ENCODE assay signal across 8 mouse cellular contexts in genomic region chr1:120197189-120197588, GRCm38 (mm10).
DNase-seq lines count a peak whose midpoint lies in the region; ATAC-seq and TF ChIP-seq lines count a peak whose summit lies in the region.

No protein-coding gene starts in this region.

- H3K79me2 ChIP-seq in liver, adult 2 months (ENCODE audit: control insufficient read depth, insufficient read depth, low read length): no peaks in the 10 kb centered on the region

- DNase-seq in 3T3-L1 (ENCODE audit: low read depth, low spot score): peak; percentile 91
- DNase-seq in adrenal gland, adult 8-10 months: peak; percentile 78
- DNase-seq in embryo, embryonic 9.5 days (ENCODE audit: extremely low spot score): peak; percentile 74
- peak; percentile 2 for DNase-seq in gonadal fat pad, adult 2 months (ENCODE audit: low read depth)
- peak; percentile 23 for DNase-seq in liver, adult 2 months (ENCODE audit: extremely low read depth, low read depth, low spot score)
- peak; percentile 73 for DNase-seq in neural tube, embryonic 11.5 days (ENCODE audit: low spot score)

- peak; percentile 63 for ATAC-seq in kidney, embryonic 15.5 days (replicated peaks; ENCODE audit: low FRiP score)
- peak; percentile 69; the same call in 1 of the 2 replicates for ATAC-seq in neural tube, embryonic 11.5 days (ENCODE audit: insufficient read depth, low FRiP score, low TSS enrichment)
- ATAC-seq in stomach, embryonic 15.5 days (ENCODE audit: insufficient read depth, low FRiP score, low read depth): peak; percentile 62; the same call in 1 of the 2 replicates

- no peak overlapping the region for H3K4me2 ChIP-seq in kidney, embryonic 15.5 days
- no peak overlapping the region for H3K4me2 ChIP-seq in neural tube, embryonic 11.5 days (ENCODE audit: low read depth)
- no peak overlapping the region for H3K4me2 ChIP-seq in stomach, embryonic 15.5 days

- H3K9ac ChIP-seq in kidney, embryonic 15.5 days: no peak overlapping the region
- H3K9ac ChIP-seq in liver, adult 2 months (ENCODE audit: low read depth, low read length): no peak overlapping the region
- H3K9ac ChIP-seq in neural tube, embryonic 11.5 days (ENCODE audit: low read length): no peak overlapping the region
- no peak overlapping the region for H3K9ac ChIP-seq in stomach, embryonic 15.5 days

- H3K27ac ChIP-seq in kidney, embryonic 15.5 days: no peak overlapping the region
- no peak overlapping the region for H3K27ac ChIP-seq in liver, adult 2 months (replicated peaks; ENCODE audit: insufficient read depth, low read depth, low read length)
- no peak overlapping the region for H3K27ac ChIP-seq in neural tube, embryonic 11.5 days (ENCODE audit: low read depth, low read length)
- no peak overlapping the region for H3K27ac ChIP-seq in stomach, embryonic 15.5 days

- peak; percentile 98 for TF ChIP-seq CTCF in liver, adult 2 months (IDR thresholded peaks at IDR 0.05; ENCODE audit: low read depth, low read length)

- no peaks in the 10 kb centered on the region for H3K4me1 ChIP-seq in kidney, embryonic 15.5 days
- H3K4me1 ChIP-seq in liver, adult 2 months (ENCODE audit: control insufficient read depth, insufficient read depth, low read length): no peaks in the 10 kb centered on the region
- no peaks in the 10 kb centered on the region for H3K4me1 ChIP-seq in neural tube, embryonic 11.5 days (ENCODE audit: control insufficient read depth, insufficient read depth, low read length)
- H3K4me1 ChIP-seq in stomach, embryonic 15.5 days: no peaks in the 10 kb centered on the region

- H3K4me3 ChIP-seq in kidney, embryonic 15.5 days (replicated peaks): no peak overlapping the region
- no peak overlapping the region for H3K4me3 ChIP-seq in liver, adult 2 months (ENCODE audit: insufficient read depth, low read depth, low read length)
- no peak overlapping the region for H3K4me3 ChIP-seq in neural tube, embryonic 11.5 days (ENCODE audit: low read depth, low read length)
- no peak overlapping the region for H3K4me3 ChIP-seq in stomach, embryonic 15.5 days (replicated peaks)

- no peaks in the 10 kb centered on the region for H3K36me3 ChIP-seq in kidney, embryonic 15.5 days
- H3K36me3 ChIP-seq in liver, adult 2 months (ENCODE audit: control insufficient read depth, insufficient read depth, low read length): no peaks in the 10 kb centered on the region
- H3K36me3 ChIP-seq in neural tube, embryonic 11.5 days (ENCODE audit: control insufficient read depth, insufficient read depth, low read length): no peaks in the 10 kb centered on the region
- no peaks in the 10 kb centered on the region for H3K36me3 ChIP-seq in stomach, embryonic 15.5 days

- no peaks in the 10 kb centered on the region for H3K9me3 ChIP-seq in kidney, embryonic 15.5 days (replicated peaks)
- H3K9me3 ChIP-seq in neural tube, embryonic 11.5 days (ENCODE audit: control insufficient read depth, low read length): no peaks in the 10 kb centered on the region
- no peaks in the 10 kb centered on the region for H3K9me3 ChIP-seq in stomach, embryonic 15.5 days

- no peak for TF ChIP-seq POLR2A in liver, adult 2 months (IDR thresholded peaks at IDR 0.05; ENCODE audit: extremely low read depth, insufficient read depth, low read length)

- WGBS in kidney, embryonic 15.5 days: 21% methylated on average over 5 of the region's 5 CpGs
- 11% methylated on average over 5 of the region's 5 CpGs for WGBS in liver, adult 2 months
- WGBS in neural tube, embryonic 11.5 days: 25% methylated on average over 5 of the region's 5 CpGs
- WGBS in stomach, embryonic 15.5 days: 13% methylated on average over 5 of the region's 5 CpGs

- H3K27me3 ChIP-seq in kidney, embryonic 15.5 days: no peaks in the 10 kb centered on the region; the same call in 1 of the 2 replicates
- H3K27me3 ChIP-seq in liver, adult 2 months (ENCODE audit: control insufficient read depth, insufficient read depth, low read length): no peaks in the 10 kb centered on the region
- H3K27me3 ChIP-seq in neural tube, embryonic 11.5 days (ENCODE audit: control insufficient read depth, insufficient read depth, low read length): no peaks in the 10 kb centered on the region
- H3K27me3 ChIP-seq in stomach, embryonic 15.5 days (replicated peaks): no peaks in the 10 kb centered on the region

Comparison
In these comparisons a context has a peak if more than half of its experiments do, and no peak if none do; other contexts are left out.
1. DNase-seq: peak in every context shown above with its lines; median percentile 91 in 3T3-L1; 78 in adrenal gland, adult 8-10 months; 74 in embryo, embryonic 9.5 days; 73 in neural tube, embryonic 11.5 days; 23 in liver, adult 2 months; 2 in gonadal fat pad, adult 2 months.